In the genomic region with DNA sequence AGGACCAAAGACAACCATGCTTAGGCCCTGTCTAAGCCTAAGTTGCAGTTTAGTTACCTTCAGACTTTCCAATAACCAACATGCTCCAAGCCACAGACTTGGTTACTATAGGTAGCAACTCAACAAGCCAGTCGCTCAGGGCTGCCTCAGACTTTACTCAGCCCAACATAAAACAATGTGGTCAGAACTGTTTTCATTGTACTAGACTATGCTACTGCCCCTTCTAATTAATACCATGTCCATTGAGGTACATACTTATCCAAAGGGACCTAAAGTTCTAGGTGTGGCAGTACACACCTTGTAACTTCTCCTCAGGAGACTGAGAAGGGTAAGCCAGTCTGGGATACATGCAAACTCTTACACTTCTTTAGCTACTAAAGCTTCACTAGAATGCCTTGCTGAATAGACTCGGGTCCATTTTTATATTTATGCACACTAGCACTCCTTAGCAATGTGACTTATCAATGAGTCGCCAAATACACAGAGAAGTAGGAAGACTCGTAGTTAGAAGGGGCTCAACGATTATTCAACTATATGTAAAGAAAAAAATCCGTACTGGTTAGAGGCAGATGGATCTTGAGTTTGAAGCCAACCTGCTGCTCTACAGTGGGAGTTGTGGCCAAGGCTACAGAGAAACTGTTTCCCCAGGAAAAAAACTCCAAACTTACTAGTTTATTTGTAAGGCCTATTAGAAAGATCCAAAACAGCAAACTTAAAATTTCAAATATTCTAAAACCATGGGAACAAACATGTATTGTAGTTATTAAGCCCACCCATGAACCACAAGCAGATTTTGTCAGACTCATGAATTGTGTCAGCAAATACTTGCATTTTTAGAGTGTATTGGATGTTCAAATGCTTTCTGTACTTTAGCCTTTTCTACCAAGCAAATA, we compare ENCODE assay signal across 1 mouse cellular context.
TF ChIP-seq lines count a peak whose summit lies in the region.

No protein-coding gene starts in this region.

TF ChIP-seq in CH12.LX, 34 proteins besides CTCF, POLR2A, EP300 and RAD21 (continued from another document):
- peak; percentile 99 for TF ChIP-seq POLR2AphosphoS2 (IDR thresholded peaks at IDR 0.05; ENCODE audit: low read depth, low read length)
